Mouse (Mus musculus) stomach, postnatal 0 days (tissue): ENCODE data around the gene Fam126a.

ENCODE experiments used
- CTCF ChIP-seq: IDR thresholded peaks from 2 replicates; pipeline ENCODE4 v1.5.1; 2016; ENCODE audit warnings: antibody characterized with exemption, low read depth, mild to moderate bottlenecking, moderate library complexity
- EP300 ChIP-seq: optimal IDR thresholded peaks from 2 replicates; pipeline ENCODE3; 2016; ENCODE audit warnings: antibody characterized with exemption

- TF ChIP-seq CTCF (no peak), EP300 (no peak)
These were observed 34.5 kb downstream of the Fam126a start for GRCm38 (mm10) chr5:23995951-23996350.
